ENCODE assay signal across 9 mouse cellular contexts in the genomic region with DNA sequence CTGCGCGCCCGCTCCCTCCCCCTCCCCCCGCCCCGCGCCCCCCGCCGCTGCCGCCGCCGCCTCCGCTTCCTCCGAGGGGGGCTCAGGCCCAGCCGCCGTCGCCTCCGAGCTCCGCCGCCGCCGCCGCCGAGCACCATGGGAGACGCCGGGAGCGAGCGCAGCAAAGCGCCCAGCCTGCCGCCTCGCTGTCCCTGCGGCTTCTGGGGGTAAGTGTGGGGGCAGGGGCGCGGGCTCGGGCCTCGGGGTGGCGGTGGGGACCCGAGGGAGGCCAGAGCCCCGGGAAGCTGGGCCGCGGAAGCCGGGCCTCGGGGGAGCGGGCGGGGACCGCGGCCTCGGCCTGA. TPM values are rescaled to one million over a fixed set of nuclear protein-coding genes. Genes with fewer than 3 reads are reported as not detected.
A peak's percentile ranks its signal among the peaks of the same experiment; 100 is the strongest.
DNase-seq lines count a peak whose midpoint lies in the region; ATAC-seq and TF ChIP-seq lines count a peak whose summit lies in the region.
"Had no signal": no experiment of that assay in that cellular context is flagged by ENCODE, and none has a peak within 500 bp of the region (broad histone marks: within the 10 kb centered on the region; RNA-seq: fewer than 3 reads in every experiment).

No protein-coding gene starts in this region.

- intact Hi-C loops in heart, postnatal 14 days (cut with DNase I) = no loop called here

- H3K9me3 ChIP-seq in heart, embryonic 14.5 days (ENCODE audit: control insufficient read depth, low read length) = no peaks in the 10 kb centered on the region
- no peaks in the 10 kb centered on the region for H3K9me3 ChIP-seq in ES-E14 (ENCODE audit: control insufficient read depth, insufficient read depth, low read depth, low read length)
- no peaks in the 10 kb centered on the region for H3K9me3 ChIP-seq in heart, postnatal 0 days (replicated peaks; ENCODE audit: control insufficient read depth, low read length)
- H3K9me3 ChIP-seq in midbrain, embryonic 10.5 days (replicated peaks) = no peaks in the 10 kb centered on the region

- WGBS in heart, embryonic 14.5 days = 1% methylated on average over 35 of the region's 47 CpGs
- 3% methylated on average over 19 of the region's 47 CpGs for WGBS in heart, postnatal 0 days
- 3% methylated on average over 34 of the region's 47 CpGs for WGBS in midbrain, embryonic 10.5 days

- TF ChIP-seq CTCF in heart, postnatal 0 days (IDR thresholded peaks at IDR 0.05; ENCODE audit: low read depth) = no peak

- no peak for DNase-seq in heart, postnatal 14 days
- no peak for DNase-seq in ES-E14 (ENCODE audit: low read depth, low spot score)
- DNase-seq in heart, postnatal 0 days (ENCODE audit: low spot score) = no peak
- no peak for DNase-seq in midbrain, embryonic 10.5 days (ENCODE audit: low spot score)
- DNase-seq in embryo, embryonic 11 days = no peak
- no peak for DNase-seq in urinary bladder, postnatal 10 days (ENCODE audit: low spot score)
- DNase-seq in cerebellum, postnatal 10 days = no peak

- H3K9ac ChIP-seq in heart, embryonic 14.5 days (ENCODE audit: low read length) = peak overlapping the region; percentile 99
- peak overlapping the region; percentile 95 for H3K9ac ChIP-seq in ES-E14 (ENCODE audit: insufficient read depth, low read depth, low read length, poor library complexity, severe bottlenecking)
- H3K9ac ChIP-seq in heart, postnatal 0 days (replicated peaks; ENCODE audit: low read depth, low read length) = peak overlapping the region; percentile 99

- peaks cover 7% of the 10 kb centered on the region; the same call in 1 of the 2 replicates for H3K36me3 ChIP-seq in heart, embryonic 14.5 days (ENCODE audit: control insufficient read depth, insufficient read depth, low read length)
- no peaks in the 10 kb centered on the region for H3K36me3 ChIP-seq in ES-E14 (ENCODE audit: control insufficient read depth, insufficient read depth, low read length, poor library complexity, severe bottlenecking)
- no peaks in the 10 kb centered on the region for H3K36me3 ChIP-seq in heart, postnatal 0 days (replicated peaks; ENCODE audit: control insufficient read depth, insufficient read depth, low read length)
- H3K36me3 ChIP-seq in midbrain, embryonic 10.5 days = peaks cover 22% of the 10 kb centered on the region

- peaks cover 15 to 40% of the 10 kb centered on the region in 2 experiments for H3K4me1 ChIP-seq in heart, embryonic 14.5 days (ENCODE audit: control insufficient read depth in 2 of 2, insufficient read depth in 2 of 2, low read length in 2 of 2)
- peaks cover 3 to 11% of the 10 kb centered on the region in 2 experiments; a peak in 1 of 4 replicates for H3K4me1 ChIP-seq in ES-E14 (ENCODE audit: control insufficient read depth in 2 of 2, insufficient read depth in 2 of 2, low read length in 2 of 2, poor library complexity in 1 of 2)
- H3K4me1 ChIP-seq in heart, postnatal 0 days (ENCODE audit: control insufficient read depth, insufficient read depth) = peaks cover 31% of the 10 kb centered on the region
- H3K4me1 ChIP-seq in midbrain, embryonic 10.5 days = peaks cover 53% of the 10 kb centered on the region

- TF ChIP-seq EP300 in heart, postnatal 0 days (IDR thresholded peaks at IDR 0.05; ENCODE audit: low read depth) = no peak

- peak overlapping the region; percentile 96 to 99 for H3K4me3 ChIP-seq in heart, embryonic 14.5 days (ENCODE audit: control insufficient read depth in 1 of 2, insufficient read depth in 1 of 2, low read depth in 1 of 2, low read length in 2 of 2)
- peak overlapping the region; percentile 94 to 100 for H3K4me3 ChIP-seq in ES-E14 (ENCODE audit: insufficient read depth in 1 of 2, low read depth in 1 of 2, low read length in 2 of 2, poor library complexity in 1 of 2, severe bottlenecking in 1 of 2)
- H3K4me3 ChIP-seq in heart, postnatal 0 days (ENCODE audit: low read depth, low read length) = peak overlapping the region; percentile 96
- H3K4me3 ChIP-seq in midbrain, embryonic 10.5 days = peak overlapping the region; percentile 99

- in situ Hi-C loops in ES-E14 (cut with MboI; ENCODE audit: low sequenced_read_pairs in 2 of 2, unreplicated experiment in 2 of 2) = no loop called here

- H3K4me2 ChIP-seq in heart, embryonic 14.5 days (ENCODE audit: low read length) = peak overlapping the region; percentile 83
- H3K4me2 ChIP-seq in heart, postnatal 0 days (ENCODE audit: low read depth, low read length) = peak overlapping the region; percentile 76

- H3K27ac ChIP-seq in heart, embryonic 14.5 days (replicated peaks in 1 of 2; ENCODE audit: control insufficient read depth in 1 of 2, insufficient read depth in 1 of 2, low read depth in 2 of 2, low read length in 2 of 2) = peak overlapping the region; percentile 60 to 100; a peak in 3 of 4 replicates
- H3K27ac ChIP-seq in ES-E14 (ENCODE audit: insufficient read depth, low read depth, low read length, poor library complexity, severe bottlenecking) = peak overlapping the region; percentile 94
- H3K27ac ChIP-seq in heart, postnatal 0 days (ENCODE audit: low read depth) = peak overlapping the region; percentile 95
- H3K27ac ChIP-seq in midbrain, embryonic 10.5 days (replicated peaks) = peak overlapping the region; percentile 100

- no peaks in the 10 kb centered on the region for H3K27me3 ChIP-seq in heart, embryonic 14.5 days (ENCODE audit: control insufficient read depth, insufficient read depth, low read length)
- no peaks in the 10 kb centered on the region for H3K27me3 ChIP-seq in heart, postnatal 0 days (ENCODE audit: control insufficient read depth, insufficient read depth, low read length)
- peaks cover 23% of the 10 kb centered on the region for H3K27me3 ChIP-seq in midbrain, embryonic 10.5 days (ENCODE audit: low read depth, poor library complexity, severe bottlenecking)
- H3K27me3 ChIP-seq: Patski had no signal

- ATAC-seq in heart, embryonic 14.5 days (ENCODE audit: insufficient number of reproducible peaks, insufficient read depth, low FRiP score, low read depth) = no peak; the same call in 1 of the 2 replicates
- peak; percentile 13 for ATAC-seq in heart, postnatal 0 days (ENCODE audit: insufficient read depth, low read depth)

TF ChIP-seq in ES-E14, 5 proteins besides CTCF, POLR2A, EP300 and RAD21:
- TF ChIP-seq ZC3H11A (IDR thresholded peaks at IDR 0.05; ENCODE audit: borderline replicate concordance, low read depth, low read length) (no peak), HCFC1 (IDR thresholded peaks at IDR 0.05; ENCODE audit: borderline replicate concordance, insufficient read depth, low read length) (no peak), CHD2 (IDR thresholded peaks at IDR 0.05; ENCODE audit: low read depth, low read length) (no peak), ZNF384 (IDR thresholded peaks at IDR 0.05; ENCODE audit: low read depth, low read length) (no peak), MAFK (IDR thresholded peaks at IDR 0.05; ENCODE audit: insufficient read depth, low read depth, low read length) (no peak)

RNA-seq across cellular contexts. Expression of a gene that starts 0.5 kb away (rescaled TPM):
- polyA plus RNA-seq in heart, embryonic 14.5 days (2014; fragmentation: Nextera tagmentation; extraction: Ambion mirVana) = 39.8 and 48.1 TPM in 2 replicates
- 100 to 1,000 TPM; 118 to 128 TPM for total RNA-seq in heart, postnatal 14 days (2021)
- 32.2 and 43.3 TPM in 2 replicates for total RNA-seq in ES-E14 (2012; rRNA removed)
- 77.7 and 131 TPM in 2 replicates for total RNA-seq in heart, postnatal 0 days (2014; rRNA removed; ENCODE audit: low replicate concordance)
- polyA plus RNA-seq in heart, postnatal 0 days (2015; fragmentation: Nextera tagmentation; extraction: Ambion mirVana) = 49.0 and 53.2 TPM in 2 replicates
- polyA plus RNA-seq in midbrain, embryonic 10.5 days (2016; fragmentation: Nextera tagmentation; extraction: Ambion mirVana) = 68.1 and 80.5 TPM in 2 replicates

RNA-seq across cellular contexts. Expression of a gene that starts 35.2 kb away (rescaled TPM):
- 6.3 and 6.6 TPM in 2 replicates for polyA plus RNA-seq in heart, embryonic 14.5 days (2014; fragmentation: Nextera tagmentation; extraction: Ambion mirVana)
- 10 to 100 TPM; 16.0 to 22.2 TPM for total RNA-seq in heart, postnatal 14 days (2021)
- total RNA-seq in ES-E14 (2012; rRNA removed) = 7.1 and 15.4 TPM in 2 replicates
- total RNA-seq in heart, postnatal 0 days (2014; rRNA removed; ENCODE audit: low replicate concordance) = 9.5 and 11.6 TPM in 2 replicates
- polyA plus RNA-seq in heart, postnatal 0 days (2015; fragmentation: Nextera tagmentation; extraction: Ambion mirVana) = 4.9 and 5.2 TPM in 2 replicates
- polyA plus RNA-seq in midbrain, embryonic 10.5 days (2016; fragmentation: Nextera tagmentation; extraction: Ambion mirVana) = 4.3 and 6.2 TPM in 2 replicates
